Mouse (Mus musculus): ENCODE results near the gene Prkag1.

The Prkag1 gene

GRCm38 (mm10) chr15:98830736-98831683, at the start of gene Prkag1:
TSS of gene Prkag1 (minus strand) at chr15:98831521.
- DNase-seq (ENCODE audit: low spot score): peak; percentile 95

- DNase-seq (ENCODE audit: low spot score): no peak
Measured at GRCm38 (mm10) chr15:98877331-98877730, 46.0 kb upstream of the Prkag1 start.

GRCm38 (mm10) chr15:98871916-98872888, 40.9 kb upstream of the Prkag1 start:
- DNase-seq (ENCODE audit: low spot score): peak; percentile 91

- DNase-seq (ENCODE audit: low spot score): no peak
Measured at GRCm38 (mm10) chr15:98871070-98871915, 40.0 kb upstream of the Prkag1 start, which contains the start of gene Kmt2d. TSS of gene Kmt2d (minus strand) at chr15:98871204.

GRCm38 (mm10) chr15:98870179-98871069, 39.1 kb upstream of the Prkag1 start:
- no peak for DNase-seq (ENCODE audit: low spot score)

- DNase-seq (ENCODE audit: low spot score): no peak
Measured at GRCm38 (mm10) chr15:98869342-98870178, 38.2 kb upstream of the Prkag1 start.

- no peak for DNase-seq (ENCODE audit: low spot score)
Measured at GRCm38 (mm10) chr15:98868346-98869063, 37.2 kb upstream of the Prkag1 start.

- DNase-seq (ENCODE audit: low spot score): no peak
Measured at GRCm38 (mm10) chr15:98867321-98867720, 36.0 kb upstream of the Prkag1 start.

- no peak for DNase-seq (ENCODE audit: low spot score)
Measured at GRCm38 (mm10) chr15:98866501-98866900, 35.2 kb upstream of the Prkag1 start.

GRCm38 (mm10) chr15:98865771-98866170, 34.5 kb upstream of the Prkag1 start:
- no peak for DNase-seq (ENCODE audit: low spot score)

GRCm38 (mm10) chr15:98864951-98865350, 33.6 kb upstream of the Prkag1 start:
- DNase-seq (ENCODE audit: low spot score): no peak

GRCm38 (mm10) chr15:98863451-98863958, 32.2 kb upstream of the Prkag1 start:
- no peak for DNase-seq (ENCODE audit: low spot score)

GRCm38 (mm10) chr15:98861701-98862410, 30.5 kb upstream of the Prkag1 start:
- DNase-seq (ENCODE audit: low spot score): no peak

GRCm38 (mm10) chr15:98860921-98861320, 29.6 kb upstream of the Prkag1 start:
- DNase-seq (ENCODE audit: low spot score): no peak

GRCm38 (mm10) chr15:98859319-98860043, 28.2 kb upstream of the Prkag1 start:
- DNase-seq (ENCODE audit: low spot score): no peak

GRCm38 (mm10) chr15:98854214-98854613, 22.9 kb upstream of the Prkag1 start:
- no peak for DNase-seq (ENCODE audit: low spot score)
